Mouse (Mus musculus) intestine, postnatal 0 days (tissue): Measurements from ENCODE around the gene Mlh1. TPM values are rescaled to one million over a fixed set of nuclear protein-coding genes. Genes with fewer than 3 reads are reported as not detected.

Experiments
- ATAC-seq: fragments of 200-750 bp; cut with Nextera tagmentation; 2 replicates; pipeline ENCODE4 v1.8.0; 2017; ENCODE audit warnings: mild to moderate bottlenecking, moderate TSS enrichment, moderate library complexity
- H3K27ac ChIP-seq: fragments of 300-500 bp; sonication (generic); 2 replicates; pipeline ENCODE4 v1.5.1; 2014; ENCODE audit warnings: mild to moderate bottlenecking, low read depth, low read length, moderate library complexity
- H3K27me3 ChIP-seq: fragments of 300-500 bp; sonication (generic); replicated peaks from 2 replicates; pipeline ENCODE4 v1.6.1; 2014; ENCODE audit warnings: low read length, mixed read lengths; ENCODE audit not compliant: control insufficient read depth, insufficient read depth
- H3K36me3 ChIP-seq: fragments of 300-500 bp; sonication (generic); 2 replicates; pipeline ENCODE4 v1.6.1; 2014; ENCODE audit warnings: mild to moderate bottlenecking, moderate library complexity; ENCODE audit not compliant: control insufficient read depth, insufficient read depth
- H3K4me1 ChIP-seq: fragments of 300-500 bp; sonication (generic); replicated peaks from 2 replicates; pipeline ENCODE4 v1.6.1; 2014; ENCODE audit warnings: antibody characterized with exemption, low read length, mixed read lengths; ENCODE audit not compliant: control insufficient read depth, insufficient read depth
- H3K4me2 ChIP-seq: fragments of 300-500 bp; sonication (generic); replicated peaks from 2 replicates; pipeline ENCODE4 v1.6.1; 2014; ENCODE audit warnings: low read depth, mild to moderate bottlenecking, moderate library complexity
- H3K4me3 ChIP-seq: fragments of 300-500 bp; sonication (generic); 2 replicates; pipeline ENCODE4 v1.5.1; 2014; ENCODE audit warnings: low read depth, low read length
- H3K9ac ChIP-seq: fragments of 300-500 bp; sonication (generic); 2 replicates; pipeline ENCODE4 v1.6.1; 2014; ENCODE audit warnings: mild to moderate bottlenecking, low read depth, low read length
- H3K9me3 ChIP-seq: fragments of 300-500 bp; sonication (generic); 2 replicates; pipeline ENCODE4 v1.6.1; 2016; ENCODE audit warnings: mixed run types; ENCODE audit not compliant: control insufficient read depth
- CTCF ChIP-seq: sonication (generic); IDR thresholded peaks from 2 replicates; pipeline ENCODE4 v1.5.1; 2016; ENCODE audit warnings: low read depth, mild to moderate bottlenecking, control low read depth, antibody characterized with exemption, moderate library complexity
- WGBS: fragments of 180-500 bp; shearing (Covaris S2); extraction: QIAGEN DNeasy Blood & Tissue Kit; methylation state at CpG from one replicate; pipeline ENCODE4 v1.1.7; 2014; 5-methylcytosine and 5-hydroxymethylcytosine counted together
- polyA plus RNA-seq: library from polyadenylated mRNA; unstranded; fragments of >200 nt; fragmentation: Nextera tagmentation; extraction: Ambion mirVana; gene quantifications from 2 replicates; pipeline ENCODE4 v1.2.1, GENCODE M21; 2015

The Mlh1 gene
- polyA plus RNA-seq, 1 experiment from 2014 or later, result 11.7 TPM

DNA sequence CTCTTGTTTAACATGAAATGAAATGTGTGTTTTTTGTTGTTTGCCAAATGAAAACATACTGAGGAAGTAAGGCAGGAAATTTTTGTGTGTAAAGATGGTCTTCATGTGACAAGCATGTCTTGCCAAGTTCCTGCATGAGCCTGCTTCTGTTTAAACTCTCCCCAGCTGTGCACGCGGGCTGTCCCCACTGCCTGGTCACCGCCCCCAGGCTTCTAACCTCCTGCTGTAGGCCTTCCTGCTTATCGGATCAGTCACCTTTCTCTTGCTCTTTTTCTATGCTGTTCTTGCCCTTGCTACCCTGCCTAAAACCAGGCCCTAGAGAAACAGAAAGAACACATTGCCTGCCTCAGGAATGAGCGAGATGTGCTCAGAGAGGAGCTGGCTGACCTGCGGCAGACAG is 58.1 kb downstream of the Mlh1 start:
- no peak overlapping the region for H3K4me3 ChIP-seq
- no peak for ATAC-seq
- H3K4me1 ChIP-seq, result no peaks in the 10 kb centered on the region
- H3K36me3 ChIP-seq, result peaks cover 31% of the 10 kb centered on the region
- no peaks in the 10 kb centered on the region for H3K27me3 ChIP-seq
- TF ChIP-seq CTCF, result no peak
- no peak overlapping the region for H3K4me2 ChIP-seq
- H3K27ac ChIP-seq, result no peak overlapping the region
- WGBS, result 58% methylated on average over 6 of the region's 6 CpGs
- H3K9ac ChIP-seq, result no peak overlapping the region
- H3K9me3 ChIP-seq, result no peaks in the 10 kb centered on the region

DNA sequence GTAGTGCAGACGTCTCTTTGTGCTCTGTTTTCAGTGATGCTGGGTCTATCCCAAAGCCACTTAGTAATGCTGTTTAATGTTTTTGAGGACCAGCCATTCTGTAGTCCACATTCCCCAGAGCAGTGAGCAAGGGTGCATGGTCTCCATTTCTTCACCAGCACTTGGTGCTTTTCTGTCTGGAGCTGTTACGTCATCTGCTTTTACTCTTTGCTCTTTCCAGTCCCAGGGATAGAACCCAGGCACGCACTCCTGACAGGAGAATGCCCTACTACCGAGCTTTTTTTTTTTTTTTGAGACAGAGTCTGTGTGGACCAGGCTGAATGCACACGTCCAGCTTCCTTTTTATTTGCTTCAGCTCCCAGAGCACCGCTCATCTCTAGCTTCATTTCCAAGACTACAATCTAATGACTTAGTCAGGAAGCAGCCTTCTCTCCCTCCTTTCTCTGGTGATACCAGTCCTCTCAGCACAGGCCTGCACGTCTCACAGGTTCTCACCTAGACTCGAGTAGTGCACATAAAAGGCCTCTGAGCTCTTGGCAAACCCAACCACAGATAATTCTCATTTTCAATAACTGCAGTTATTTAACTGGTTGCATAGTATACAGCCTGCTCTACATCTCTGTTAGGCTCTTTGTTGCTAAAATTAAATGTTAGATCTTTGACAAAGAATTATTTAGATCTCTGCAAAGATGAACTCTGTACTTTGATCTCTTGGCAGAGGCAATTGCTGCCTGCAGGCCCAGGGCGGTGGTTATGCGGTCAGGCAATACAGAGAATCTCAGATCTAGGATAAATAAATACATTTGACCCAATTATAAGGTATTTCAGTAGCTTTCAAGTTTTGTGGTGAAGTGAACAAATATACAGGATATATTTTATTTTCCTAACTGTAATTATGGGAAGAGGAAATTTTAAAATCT is 60.2 kb downstream of the Mlh1 start:
- Histone ChIP-seq H3K4me3 (no peak overlapping the region), H3K36me3 (peaks cover 33% of the 10 kb centered on the region), H3K4me2 (no peak overlapping the region), H3K9ac (no peak overlapping the region), H3K27ac (peak overlapping the region; percentile 52; the same call in 1 of the 2 replicates), H3K27me3 (no peaks in the 10 kb centered on the region), H3K9me3 (no peaks in the 10 kb centered on the region), H3K4me1 (no peaks in the 10 kb centered on the region)
- ATAC-seq, result peak; percentile 46; the same call in 1 of the 2 replicates
- WGBS, result 35% methylated on average over 10 of the region's 10 CpGs
- no peak for TF ChIP-seq CTCF

DNA sequence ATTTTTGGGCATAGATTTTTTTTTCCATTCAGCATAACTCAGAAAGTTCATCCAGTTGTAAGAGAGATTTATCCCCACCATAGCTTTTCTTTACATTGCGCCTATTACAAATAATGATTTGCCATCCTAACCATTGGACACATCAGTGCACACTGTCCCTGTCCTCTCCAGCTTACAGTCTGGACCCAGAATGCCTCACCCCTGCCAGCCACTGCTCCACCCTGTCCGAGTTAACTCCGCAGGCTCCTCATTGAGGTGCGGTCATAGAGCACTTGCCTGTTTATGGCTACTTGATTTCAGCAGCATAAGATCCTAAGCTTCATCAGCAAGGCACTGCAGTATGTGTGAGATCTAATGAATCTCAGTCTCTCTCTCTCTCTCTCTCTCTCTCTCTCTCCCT is 61.2 kb downstream of the Mlh1 start:
- H3K27me3 ChIP-seq, result no peaks in the 10 kb centered on the region
- H3K4me1 ChIP-seq, result no peaks in the 10 kb centered on the region
- no peak overlapping the region for H3K4me3 ChIP-seq
- TF ChIP-seq CTCF, result no peak
- ATAC-seq, result no peak
- no peak overlapping the region for H3K27ac ChIP-seq
- no peak overlapping the region for H3K4me2 ChIP-seq
- peaks cover 33% of the 10 kb centered on the region for H3K36me3 ChIP-seq
- no peaks in the 10 kb centered on the region for H3K9me3 ChIP-seq
- WGBS, result 47% methylated on average over 4 of the region's 4 CpGs
- no peak overlapping the region for H3K9ac ChIP-seq

DNA sequence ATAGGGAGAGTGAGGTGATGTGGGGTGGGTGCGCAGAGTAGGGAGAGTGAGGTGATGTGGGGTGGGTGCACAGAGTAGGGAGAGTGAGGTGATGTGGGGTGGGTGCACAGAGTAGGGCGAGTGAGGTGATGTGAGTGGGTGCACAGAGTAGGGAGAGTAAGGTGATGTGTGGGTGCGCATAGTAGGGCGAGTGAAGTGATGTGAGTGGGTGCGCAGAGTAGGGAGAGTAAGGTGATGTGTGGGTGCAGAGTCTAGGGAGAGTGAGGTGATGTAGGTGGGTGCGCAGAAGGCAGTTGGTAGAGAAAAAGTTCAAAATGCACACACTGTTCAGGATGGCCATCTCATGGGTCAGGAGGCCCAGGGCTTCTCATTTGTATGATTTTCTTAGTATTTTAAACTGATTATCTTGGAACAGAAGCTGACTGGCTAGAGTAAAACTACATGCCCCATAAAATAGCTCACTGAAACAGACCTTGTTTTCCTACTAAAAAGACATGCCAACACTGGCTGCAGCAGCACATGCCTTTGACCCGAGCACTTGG is 62.4 kb downstream of the Mlh1 start:
- Histone ChIP-seq H3K4me2 (no peak overlapping the region), H3K27ac (no peak overlapping the region), H3K36me3 (peaks cover 23% of the 10 kb centered on the region), H3K9ac (no peak overlapping the region), H3K27me3 (no peaks in the 10 kb centered on the region), H3K4me1 (no peaks in the 10 kb centered on the region), H3K9me3 (no peaks in the 10 kb centered on the region), H3K4me3 (no peak overlapping the region)
- ATAC-seq, result no peak
- WGBS, result 91% methylated on average over 7 of the region's 7 CpGs
- no peak for TF ChIP-seq CTCF

DNA sequence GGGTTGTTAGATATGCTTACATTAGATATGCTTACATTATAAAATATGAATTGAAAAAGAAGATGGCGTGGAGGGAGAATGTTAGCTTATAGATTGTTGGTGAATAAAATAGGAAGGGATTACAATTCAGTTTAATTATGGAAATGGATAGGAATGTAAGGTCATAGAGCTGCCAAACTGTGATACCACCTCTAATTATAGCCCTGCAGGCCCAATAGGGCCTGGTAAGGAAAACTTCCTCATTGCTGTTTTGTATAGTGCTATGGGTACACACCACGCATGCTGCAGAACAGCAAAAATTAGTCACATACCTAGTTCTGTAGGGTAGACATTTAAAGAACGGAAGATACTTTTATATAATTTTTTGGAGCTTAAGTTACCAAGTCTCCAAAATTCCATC is 63.4 kb downstream of the Mlh1 start:
- H3K9ac ChIP-seq, result no peak overlapping the region
- H3K4me1 ChIP-seq, result no peaks in the 10 kb centered on the region
- no peak for ATAC-seq
- no peak for TF ChIP-seq CTCF
- no peaks in the 10 kb centered on the region for H3K27me3 ChIP-seq
- 98% methylated on average over 3 of the region's 3 CpGs for WGBS
- H3K36me3 ChIP-seq, result peaks cover 19% of the 10 kb centered on the region
- H3K4me3 ChIP-seq, result no peak overlapping the region
- no peak overlapping the region for H3K27ac ChIP-seq
- no peak overlapping the region for H3K4me2 ChIP-seq
- H3K9me3 ChIP-seq, result no peaks in the 10 kb centered on the region

DNA sequence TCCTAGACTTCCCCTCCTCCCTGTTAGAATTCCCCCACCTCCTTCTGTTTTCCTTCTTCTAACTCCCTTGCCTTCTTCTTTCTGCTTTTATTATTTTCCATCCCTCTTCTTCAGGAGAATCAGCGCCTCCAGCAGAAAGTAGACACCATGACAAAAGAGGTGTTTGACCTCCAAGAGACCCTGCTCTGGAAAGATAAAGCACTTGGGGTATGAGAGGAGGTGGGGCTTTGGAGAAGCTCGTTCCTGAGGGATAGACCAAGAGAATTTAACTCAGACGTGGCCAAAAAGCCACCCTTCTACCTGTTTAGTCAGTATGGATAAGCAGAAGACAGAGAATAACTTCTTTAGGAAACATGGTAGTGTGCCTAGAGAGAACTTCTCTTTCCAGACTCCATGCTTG is 63.9 kb downstream of the Mlh1 start:
- Histone ChIP-seq H3K36me3 (peaks cover 19% of the 10 kb centered on the region), H3K4me1 (no peaks in the 10 kb centered on the region), H3K9ac (no peak overlapping the region), H3K27ac (no peak overlapping the region), H3K27me3 (no peaks in the 10 kb centered on the region), H3K4me3 (no peak overlapping the region), H3K4me2 (no peak overlapping the region), H3K9me3 (no peaks in the 10 kb centered on the region)
- TF ChIP-seq CTCF, result no peak
- ATAC-seq, result no peak
- 69% methylated on average over 3 of the region's 3 CpGs for WGBS
